Mouse (Mus musculus): Measurements from ENCODE around the gene Zdhhc8.
A peak's percentile ranks its signal among the peaks of the same experiment; 100 is the strongest.
"Not testable (repeated sequence)": the region's sequence is repeated elsewhere in the genome, so short reads cannot be mapped to it uniquely, and the experiment has no call there.

Gene Zdhhc8

GRCm38 (mm10) chr16:18197881-18198280 lies 37.1 kb downstream of the Zdhhc8 start:
- DNase-seq (ENCODE audit: low read depth, low spot score) = no peak

DNA sequence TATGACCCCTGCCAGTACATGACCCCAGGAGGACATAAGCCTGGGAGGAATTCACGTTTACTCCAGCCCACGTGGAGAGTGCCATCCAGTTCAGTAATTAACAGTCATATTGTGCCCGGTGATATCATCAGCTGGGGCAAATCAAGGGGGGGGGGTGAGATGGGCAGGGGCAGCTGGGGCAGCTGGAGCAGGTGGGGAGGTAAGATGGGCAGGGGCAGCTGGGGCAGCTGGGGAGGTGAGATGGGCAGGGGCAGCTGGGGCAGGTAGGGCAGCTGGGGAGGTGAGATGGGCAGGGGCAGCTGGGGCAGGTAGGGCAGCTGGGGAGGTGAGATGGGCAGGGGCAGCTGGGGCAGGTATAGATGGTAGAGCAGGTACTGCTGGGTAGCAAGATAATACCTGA lies 39.4 kb downstream of the Zdhhc8 start:
- DNase-seq (ENCODE audit: low read depth, low spot score) = not testable (repeated sequence)

DNA sequence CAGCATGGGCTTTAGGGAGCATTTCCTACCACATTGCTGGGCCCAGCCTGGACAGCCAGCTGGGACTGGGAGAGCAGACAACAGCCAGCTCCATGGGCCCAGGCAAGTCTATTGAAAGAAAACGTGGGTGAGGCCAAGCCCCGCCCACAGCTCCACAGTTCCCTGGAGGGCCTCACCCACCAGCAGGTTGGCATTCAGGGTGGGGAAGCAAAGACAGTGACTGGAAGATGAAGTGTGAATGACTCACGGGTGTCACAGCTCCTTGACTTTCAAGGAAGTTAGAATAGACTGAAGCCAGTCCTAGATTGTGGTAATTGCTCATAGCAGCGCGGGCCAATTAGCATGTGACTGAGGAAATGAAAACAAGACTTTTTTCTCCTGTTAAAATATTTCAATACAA lies 39.9 kb downstream of the Zdhhc8 start:
- no peak for DNase-seq (ENCODE audit: low read depth, low spot score)

GRCm38 (mm10) chr16:18194208-18194985 lies 40.5 kb downstream of the Zdhhc8 start:
- DNase-seq (ENCODE audit: low read depth, low spot score) = peak; percentile 79

DNA sequence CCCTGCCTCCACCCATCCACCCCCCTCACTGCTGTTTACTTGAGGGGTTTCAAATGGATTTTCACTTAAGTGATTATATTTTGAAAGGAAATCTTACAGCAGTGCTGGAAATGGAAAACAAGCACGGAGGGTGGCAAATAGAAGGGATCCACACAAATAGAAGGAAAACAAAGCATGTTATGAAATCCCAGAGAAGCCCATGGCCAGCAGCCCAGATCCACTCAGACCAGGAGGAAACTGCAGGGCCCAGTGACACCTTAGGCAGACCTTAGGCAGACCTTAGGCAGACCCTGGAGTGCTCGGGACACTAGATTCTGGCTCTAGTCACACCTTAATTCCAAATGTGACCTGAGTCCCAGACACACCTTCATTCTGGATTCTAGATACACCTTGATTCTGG lies 43.9 kb downstream of the Zdhhc8 start:
- DNase-seq (ENCODE audit: low read depth, low spot score) = no peak

GRCm38 (mm10) chr16:18187221-18187620 lies 47.7 kb downstream of the Zdhhc8 start:
- no peak for DNase-seq (ENCODE audit: low read depth, low spot score)

DNA sequence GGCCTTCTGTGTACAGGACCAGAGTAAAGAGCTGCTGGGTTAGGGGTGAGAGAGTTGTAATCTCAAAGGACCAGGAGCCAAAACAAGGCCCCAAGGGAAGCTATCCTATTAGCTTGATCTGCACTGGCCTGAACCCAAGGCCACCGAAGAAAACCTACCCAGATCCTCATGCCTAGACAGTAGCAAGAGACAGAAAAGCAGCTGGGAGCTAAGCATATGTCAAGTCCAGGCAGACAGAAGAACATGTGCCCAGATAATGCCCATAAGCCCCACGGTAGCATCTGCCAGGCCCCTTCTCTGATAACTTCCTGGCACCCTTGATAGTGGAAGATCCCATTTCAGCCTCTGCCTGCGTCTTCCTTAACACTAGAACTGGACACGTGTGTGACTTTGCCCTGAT lies 48.1 kb downstream of the Zdhhc8 start:
- DNase-seq (ENCODE audit: low read depth, low spot score) = no peak

DNA sequence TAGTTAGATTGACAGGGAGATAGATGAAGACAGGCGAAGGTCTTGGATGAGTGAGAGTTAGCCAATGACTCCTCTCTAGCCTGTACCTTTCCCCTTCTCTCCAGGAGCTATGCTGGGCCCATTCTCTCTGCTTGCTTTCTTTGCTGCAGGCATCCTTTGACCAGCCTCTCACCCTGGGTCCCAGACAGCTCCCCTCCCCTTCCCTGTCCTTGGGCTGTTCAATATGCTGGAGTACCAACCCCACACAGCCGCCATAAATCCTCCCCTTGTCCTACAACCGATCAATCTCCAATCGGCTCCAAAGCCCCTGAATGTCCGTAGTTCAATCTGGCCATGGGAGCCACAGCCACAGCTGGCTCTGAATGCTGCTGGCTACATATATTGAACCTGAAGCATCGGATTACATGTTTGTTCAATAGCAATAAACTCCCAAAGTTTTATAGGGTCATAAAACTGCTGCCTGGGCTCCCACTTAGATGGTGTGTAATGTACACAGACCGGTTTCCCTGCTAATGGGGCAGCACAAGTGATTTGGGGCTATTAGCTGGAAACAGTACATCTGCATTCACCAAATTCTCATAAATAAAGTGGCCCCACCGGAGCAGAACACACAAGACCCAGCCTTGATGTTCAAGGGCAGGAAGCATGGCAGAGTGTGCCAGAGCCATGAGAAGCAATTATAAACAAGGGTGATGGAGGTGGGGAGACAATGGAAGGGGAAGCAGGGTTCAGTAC lies 49.1 kb downstream of the Zdhhc8 start:
- peak; percentile 62 for DNase-seq (ENCODE audit: low read depth, low spot score)

- no peak for DNase-seq (ENCODE audit: low read depth, low spot score)
Measured at GRCm38 (mm10) chr16:18182766-18183165, 52.2 kb downstream of the Zdhhc8 start.

GRCm38 (mm10) chr16:18181398-18181797 lies 53.5 kb downstream of the Zdhhc8 start:
- DNase-seq (ENCODE audit: low read depth, low spot score) = peak; percentile 54

GRCm38 (mm10) chr16:18179591-18179990 lies 55.3 kb downstream of the Zdhhc8 start:
- DNase-seq (ENCODE audit: low read depth, low spot score) = no peak

DNA sequence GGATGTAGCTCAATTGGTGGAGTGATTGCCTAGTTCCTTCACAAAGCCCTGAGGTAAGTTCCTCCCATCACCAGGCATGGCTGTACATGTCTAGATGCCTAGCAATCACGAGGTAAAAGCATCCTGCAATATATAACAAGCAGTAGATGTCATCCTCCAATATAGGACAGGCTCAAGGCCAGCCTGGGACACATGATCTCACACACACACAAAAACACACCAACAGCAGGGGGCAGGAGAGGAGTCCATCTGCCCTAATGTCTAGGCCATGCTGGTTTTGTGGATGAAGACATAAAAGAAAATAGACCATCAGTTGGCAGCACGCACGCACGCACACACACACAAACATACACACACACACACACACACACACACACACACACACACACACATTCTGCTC lies 58.2 kb downstream of the Zdhhc8 start:
- DNase-seq (ENCODE audit: low read depth, low spot score) = no peak

GRCm38 (mm10) chr16:18175817-18176541 lies 59.0 kb downstream of the Zdhhc8 start:
- no peak for DNase-seq (ENCODE audit: low read depth, low spot score)

- no peak for DNase-seq (ENCODE audit: low read depth, low spot score)
Measured at GRCm38 (mm10) chr16:18173788-18174187, 61.1 kb downstream of the Zdhhc8 start.

DNA sequence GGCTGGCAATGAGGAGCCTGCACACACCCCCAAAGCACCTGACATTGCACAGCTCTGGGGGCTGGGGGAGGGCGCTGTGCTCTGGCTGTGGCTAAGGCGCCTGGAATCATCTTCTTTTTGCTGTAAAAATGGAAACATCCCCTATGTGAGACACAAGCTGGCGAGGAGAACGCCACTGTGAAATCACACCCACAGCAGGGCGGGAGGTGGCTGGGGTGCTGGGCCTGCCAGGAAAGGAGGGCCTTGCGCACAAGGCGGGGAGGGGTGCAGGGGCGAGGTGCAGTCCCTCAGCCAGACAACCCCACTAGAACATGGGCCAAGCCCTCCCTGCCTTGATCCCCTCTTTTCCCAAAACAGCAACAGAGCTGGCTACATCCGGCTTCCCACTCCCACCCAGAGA lies 61.7 kb downstream of the Zdhhc8 start:
- no peak for DNase-seq (ENCODE audit: low read depth, low spot score)

GRCm38 (mm10) chr16:18172266-18172855 lies 62.6 kb downstream of the Zdhhc8 start:
- peak; percentile 80 for DNase-seq (ENCODE audit: low read depth, low spot score)

Data from mesoderm, embryonic 11.5 days (tissue).